Mouse (Mus musculus) left cerebral cortex, adult 2 months (tissue): Measurements from ENCODE around the gene Slc25a35. TPM values are rescaled to one million over a fixed set of nuclear protein-coding genes. Genes with fewer than 3 reads are reported as not detected.
"Not testable (repeated sequence)": the region's sequence is repeated elsewhere in the genome, so short reads cannot be mapped to it uniquely, and the experiment has no call there.

Experiments
- DNase-seq, 2 experiments: peaks; one replicate each; pipeline ENCODE4 v3.0.0; 2021 to 2022; ENCODE audit warnings: low spot score in 2 of 2, mixed read lengths in 1 of 2; ENCODE audit errors: extremely low spot score in 1 of 2
- H3K27ac ChIP-seq: fragments of 200-600 bp; 2 replicates; pipeline ENCODE4 v1.8.1; 2022
- H3K4me3 ChIP-seq: fragments of 200-600 bp; 2 replicates; pipeline ENCODE4 v1.8.1; 2022
- CTCF ChIP-seq: fragments of 200-600 bp; IDR thresholded peaks from 2 replicates; pipeline ENCODE4 v1.8.1; 2022; ENCODE audit warnings: antibody characterized with exemption, mild to moderate bottlenecking, moderate library complexity
- intact Hi-C: fragments of 180-260 bp; cut with DNase I; formaldehyde crosslinking; loops from one replicate; pipeline ENCODE4 v1.15.1; 2025
- microRNA-seq, 2 experiments: library from miRNA; unstranded; fragments of <30 nt; microRNA quantifications; one replicate each; pipeline ENCODE4 v1.2.0; 2021
- total RNA-seq, 2 experiments: library from RNA; stranded (reverse); gene quantifications; 2 replicates each; pipeline ENCODE4 v1.2.3; 2021

Slc25a35 gene
- total RNA-seq, 2 experiments from 2014 or later: 5.0 to 5.2 TPM

- intact Hi-C loops: no loop called here
- TF ChIP-seq CTCF: no peak
Observed at GRCm38 (mm10) chr11:69010400-69011323, 42.7 kb downstream of the Slc25a35 start.

DNA sequence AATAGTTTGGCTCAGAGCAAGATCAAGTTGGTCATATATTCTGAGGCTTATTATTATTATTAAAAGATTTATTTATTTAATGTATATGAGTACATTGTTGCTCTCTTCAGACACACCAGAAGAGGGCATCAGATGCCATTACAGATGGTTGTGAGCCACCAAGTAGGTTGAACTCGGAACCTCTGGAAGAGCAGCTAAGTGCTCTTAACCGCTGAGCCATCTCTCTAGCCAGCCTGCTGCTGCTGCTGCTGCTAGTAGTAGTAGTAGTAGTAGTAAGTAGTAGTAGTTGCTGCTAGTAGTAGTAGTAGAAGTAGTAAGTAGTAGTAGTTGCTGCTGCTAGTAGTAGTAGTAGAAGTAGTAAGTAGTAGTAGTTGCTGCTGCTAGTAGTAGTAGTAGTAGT is 43.5 kb downstream of the Slc25a35 start:
- H3K4me3 ChIP-seq, DNase-seq, intact Hi-C loops, H3K27ac ChIP-seq: not testable (repeated sequence)
- peak; percentile 2; the same call in 1 of the 2 replicates for TF ChIP-seq CTCF

More at GRCm38 (mm10) chr11:69010400-69011323, 42.7 kb downstream of the Slc25a35 start:
- no peak for DNase-seq
- Histone ChIP-seq H3K27ac (no peak overlapping the region), H3K4me3 (no peak overlapping the region)

- intact Hi-C loops: no loop called here
- TF ChIP-seq CTCF: no peak
- H3K4me3 ChIP-seq: peak overlapping the region; percentile 64
- peak overlapping the region; percentile 91 for H3K27ac ChIP-seq
- peak; percentile 82 for DNase-seq
Observed at GRCm38 (mm10) chr11:69012071-69012601, 44.2 kb downstream of the Slc25a35 start.

DNA sequence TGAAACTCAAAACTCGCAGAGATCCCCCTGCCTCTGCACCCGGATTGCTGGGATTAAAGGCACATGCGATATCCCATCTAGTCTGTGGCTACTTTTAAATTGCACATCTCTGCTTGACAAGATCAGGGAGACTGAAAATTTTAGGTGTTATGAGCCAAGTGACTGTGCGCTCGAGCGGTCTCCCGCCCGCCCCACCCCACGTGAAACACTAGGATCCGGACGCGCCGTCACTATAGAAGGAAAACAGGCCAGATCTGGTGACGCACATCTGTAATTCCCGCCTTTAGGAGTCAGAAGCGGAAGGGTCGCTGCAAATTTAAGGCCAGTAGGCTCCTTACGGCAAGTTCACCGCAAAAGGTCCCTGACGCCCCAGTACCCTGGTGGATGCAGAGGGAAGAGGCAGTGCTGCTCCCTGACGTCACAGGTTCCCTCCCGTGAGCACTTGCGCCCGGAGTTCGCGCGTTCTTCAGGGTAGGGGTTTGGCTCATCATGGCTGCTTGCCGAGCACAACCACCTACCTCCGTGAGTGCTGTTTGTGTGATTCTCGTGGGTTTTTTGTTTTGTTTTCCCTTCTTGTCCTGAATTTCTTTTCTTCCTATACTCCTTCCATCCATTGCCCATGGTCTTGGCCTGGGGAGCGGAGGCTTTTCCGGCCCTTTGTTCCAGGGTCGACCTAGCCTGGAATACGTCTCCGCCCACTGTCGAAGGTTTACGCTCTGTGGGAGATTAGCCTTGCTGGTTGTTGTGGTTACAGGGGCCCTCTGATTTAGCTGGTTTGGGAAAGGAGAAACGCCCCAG is 47.9 kb downstream of the Slc25a35 start, which contains the start of gene Ctc1:
TSS of gene Ctc1 (plus strand) at position 268 of the 798 bp plus-strand sequence.
- peak; percentile 87 to 89 for DNase-seq
- intact Hi-C loops: loop anchor here (2.0 kb wide), 1 partner anchor 21 kb away; no protein-coding TSS in a partner anchor
- peak; percentile 76 for TF ChIP-seq CTCF
- Histone ChIP-seq H3K27ac (peak within 1 kb of the TSS; percentile 91), H3K4me3 (peak within 1 kb of the TSS; percentile 63)

GRCm38 (mm10) chr11:69016755-69017154 is 48.8 kb downstream of the Slc25a35 start:
- no peak for DNase-seq
- intact Hi-C loops: loop anchor here (2.0 kb wide), 1 partner anchor 20 kb away; no protein-coding TSS in a partner anchor
- no peak for TF ChIP-seq CTCF
- H3K27ac ChIP-seq: no peak overlapping the region; the same call in 1 of the 2 replicates
- H3K4me3 ChIP-seq: peak overlapping the region; percentile 63

GRCm38 (mm10) chr11:69020691-69021090 is 52.8 kb downstream of the Slc25a35 start:
- no peak for DNase-seq
- H3K4me3 ChIP-seq: no peak overlapping the region
- intact Hi-C loops: no loop called here
- no peak overlapping the region for H3K27ac ChIP-seq
- TF ChIP-seq CTCF: no peak

Small RNAs within 50 kb of the gene (microRNA-seq; reads per million reads assigned to microRNA genes)
- 0.73 to 1.4 reads per million in 2 experiments for gene Mir3062

Other genes starting within 250 kb of the Slc25a35 start
- 100 to 1,000 TPM; 108 to 115 TPM for gene Ndel1, start 96.3 kb upstream of the Slc25a35 start, total RNA-seq
- gene Rnf222, start 79.6 kb upstream of the Slc25a35 start, total RNA-seq: not detected
- gene Rpl26, start 66.5 kb upstream of the Slc25a35 start, total RNA-seq: 100 to 1,000 TPM; 727 to 749 TPM
- under 1 TPM; 0.44 to 0.95 TPM for gene Odf4, start 41.0 kb upstream of the Slc25a35 start, total RNA-seq
- 10 to 100 TPM; 22.4 to 22.6 TPM for gene Arhgef15, start 10.7 kb upstream of the Slc25a35 start, total RNA-seq
- 10 to 100 TPM; 15.7 to 17.0 TPM for gene Rangrf, start 7.1 kb downstream of the Slc25a35 start, total RNA-seq
- 10 to 100 TPM; 20.1 to 24.7 TPM for gene Pfas, start 40.3 kb downstream of the Slc25a35 start, total RNA-seq
- 10 to 100 TPM; 38.7 to 39.8 TPM for gene Ctc1, start 47.8 kb downstream of the Slc25a35 start, total RNA-seq
- under 1 TPM; 0.25 to 0.30 TPM for gene Aurkb, start 77.5 kb downstream of the Slc25a35 start, total RNA-seq
- 10 to 100 TPM; 31.1 to 33.8 TPM for gene Borcs6, start 91.6 kb downstream of the Slc25a35 start, total RNA-seq
- 10 to 100 TPM; 23.3 to 28.0 TPM for gene Tmem107, start 102.7 kb downstream of the Slc25a35 start, total RNA-seq
- 1,000 to 10,000 TPM; 1,115 to 1,119 TPM for gene Vamp2, start 120.4 kb downstream of the Slc25a35 start, total RNA-seq
- gene Per1, start 127.1 kb downstream of the Slc25a35 start, total RNA-seq: 100 to 1,000 TPM; 114 to 185 TPM
- gene Hes7, start 152.3 kb downstream of the Slc25a35 start, total RNA-seq: under 1 TPM; 0.57 to 0.82 TPM
- gene 9130213A22Rik, start 154.5 kb downstream of the Slc25a35 start, total RNA-seq: 1 to 10 TPM; 1.3 to 1.4 TPM
- gene Aloxe3, start 157.8 kb downstream of the Slc25a35 start, total RNA-seq: 1 to 10 TPM; 6.5 TPM
- 1 to 10 TPM; 8.7 to 9.8 TPM for gene Alox12b, start 188.9 kb downstream of the Slc25a35 start, total RNA-seq
- gene Alox8, start 229.7 kb downstream of the Slc25a35 start, total RNA-seq: 1 to 10 TPM; 6.1 to 6.4 TPM